Mouse (Mus musculus): ENCODE measurements at regions not wholly inside any gene's neighbourhood (a gene's known extent, or its start where the extent isn't known, plus 50 kb on each side); places are given as distances from the start of the nearest gene placed in this dataset.

DNA sequence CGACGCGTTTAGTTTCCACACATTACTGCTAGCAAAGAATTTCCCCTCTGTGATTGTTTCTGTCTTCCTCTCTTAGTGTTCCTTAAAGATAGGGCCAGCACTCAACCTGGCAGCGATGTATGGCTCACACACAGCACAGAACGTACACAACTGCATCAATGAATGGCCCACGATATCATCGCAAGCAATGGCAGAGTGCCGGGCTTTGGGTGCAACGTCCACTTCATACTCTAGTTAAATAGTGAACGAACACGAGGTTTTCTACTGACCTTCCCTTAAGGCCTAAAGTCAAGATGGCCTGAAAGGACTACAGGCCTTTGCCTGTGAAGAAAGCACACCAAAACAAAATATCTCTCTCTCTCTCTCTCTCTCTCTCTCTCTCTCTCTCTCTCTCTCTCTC is 51.4 kb upstream of the Mpp6 start:
- no peak for DNase-seq (ENCODE audit: low read depth, low spot score)

DNA sequence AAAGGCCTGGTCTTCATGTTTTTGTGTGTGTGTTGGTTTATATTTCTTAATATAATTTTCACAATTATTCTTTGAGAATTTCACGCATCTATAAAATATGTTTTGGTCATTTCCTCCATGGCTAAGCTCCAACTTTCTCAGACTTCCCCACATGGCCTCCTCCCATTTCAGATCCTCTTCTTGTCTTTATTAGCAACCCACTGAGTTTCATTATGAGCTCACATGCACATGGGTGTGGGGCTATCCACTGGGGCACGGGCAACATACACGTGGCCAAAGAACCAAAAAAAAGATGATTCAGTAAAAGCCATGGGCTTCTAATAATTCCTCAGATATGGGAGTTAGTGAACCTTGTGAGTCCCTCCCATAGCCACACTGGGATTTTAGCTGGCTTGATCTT is 50.1 kb upstream of the Mpp6 start:
- DNase-seq (ENCODE audit: low read depth, low spot score), result no peak
